Mouse (Mus musculus) lung, postnatal 10 days (tissue): ENCODE measurements around the gene Arnt2.

Source experiments
- DNase-seq: peaks from one replicate; pipeline ENCODE4 v3.0.0; 2021

Gene Arnt2

GRCm38 (mm10) chr7:84284974-84285373 is 125.0 kb downstream of the Arnt2 start:
- DNase-seq = no peak

GRCm38 (mm10) chr7:84282231-84282630 is 127.7 kb downstream of the Arnt2 start:
- no peak for DNase-seq

- peak; percentile 42 for DNase-seq
Measured at GRCm38 (mm10) chr7:84279231-84279630, 130.7 kb downstream of the Arnt2 start.

- no peak for DNase-seq
Measured at GRCm38 (mm10) chr7:84275312-84275711, 134.7 kb downstream of the Arnt2 start.

- DNase-seq = peak; percentile 36
Measured at GRCm38 (mm10) chr7:84273930-84274329, 136.0 kb downstream of the Arnt2 start.

GRCm38 (mm10) chr7:84272206-84272818 is 137.7 kb downstream of the Arnt2 start:
- DNase-seq = peak; percentile 93

- DNase-seq = no peak
Measured at GRCm38 (mm10) chr7:84271429-84271828, 138.5 kb downstream of the Arnt2 start.

GRCm38 (mm10) chr7:84263466-84263865 is 146.5 kb downstream of the Arnt2 start:
- no peak for DNase-seq

- DNase-seq = peak; percentile 53
Measured at GRCm38 (mm10) chr7:84261341-84261740, 148.6 kb downstream of the Arnt2 start.

GRCm38 (mm10) chr7:84260401-84260800 is 149.6 kb downstream of the Arnt2 start:
- no peak for DNase-seq

GRCm38 (mm10) chr7:84259309-84259985 is 150.5 kb downstream of the Arnt2 start:
- no peak for DNase-seq

GRCm38 (mm10) chr7:84256661-84257060 is 153.3 kb downstream of the Arnt2 start:
- no peak for DNase-seq

GRCm38 (mm10) chr7:84256245-84256644 is 153.7 kb downstream of the Arnt2 start:
- peak; percentile 19 for DNase-seq

- DNase-seq = no peak
Measured at GRCm38 (mm10) chr7:84254916-84255315, 155.1 kb downstream of the Arnt2 start.

GRCm38 (mm10) chr7:84254311-84254710 is 155.7 kb downstream of the Arnt2 start:
- peak; percentile 32 for DNase-seq

GRCm38 (mm10) chr7:84251667-84252066 is 158.3 kb downstream of the Arnt2 start:
- no peak for DNase-seq

GRCm38 (mm10) chr7:84250736-84251135 is 159.2 kb downstream of the Arnt2 start:
- no peak for DNase-seq

- no peak for DNase-seq
Measured at GRCm38 (mm10) chr7:84249951-84250350, 160.0 kb downstream of the Arnt2 start.

- no peak for DNase-seq
Measured at GRCm38 (mm10) chr7:84249381-84249780, 160.6 kb downstream of the Arnt2 start.

GRCm38 (mm10) chr7:84247960-84248665 is 161.9 kb downstream of the Arnt2 start:
- peak; percentile 30 for DNase-seq

GRCm38 (mm10) chr7:84246878-84247277 is 163.1 kb downstream of the Arnt2 start:
- DNase-seq = no peak

- DNase-seq = no peak
Measured at GRCm38 (mm10) chr7:84246093-84246492, 163.9 kb downstream of the Arnt2 start.

- peak; percentile 42 for DNase-seq
Measured at GRCm38 (mm10) chr7:84240406-84240805, 169.6 kb downstream of the Arnt2 start.

GRCm38 (mm10) chr7:84237655-84238054 is 172.3 kb downstream of the Arnt2 start:
- DNase-seq = peak; percentile 55
